Mouse (Mus musculus) frontal cortex, postnatal 10 days (tissue): ENCODE results near the gene Mrs2.
A peak's percentile ranks its signal among the peaks of the same experiment; 100 is the strongest.

Experiments
- DNase-seq, 2 experiments: peaks; one replicate each; pipeline ENCODE4 v3.0.0; 2022; ENCODE audit warnings: low spot score in 2 of 2, mixed read lengths in 1 of 2

Gene Mrs2

DNA sequence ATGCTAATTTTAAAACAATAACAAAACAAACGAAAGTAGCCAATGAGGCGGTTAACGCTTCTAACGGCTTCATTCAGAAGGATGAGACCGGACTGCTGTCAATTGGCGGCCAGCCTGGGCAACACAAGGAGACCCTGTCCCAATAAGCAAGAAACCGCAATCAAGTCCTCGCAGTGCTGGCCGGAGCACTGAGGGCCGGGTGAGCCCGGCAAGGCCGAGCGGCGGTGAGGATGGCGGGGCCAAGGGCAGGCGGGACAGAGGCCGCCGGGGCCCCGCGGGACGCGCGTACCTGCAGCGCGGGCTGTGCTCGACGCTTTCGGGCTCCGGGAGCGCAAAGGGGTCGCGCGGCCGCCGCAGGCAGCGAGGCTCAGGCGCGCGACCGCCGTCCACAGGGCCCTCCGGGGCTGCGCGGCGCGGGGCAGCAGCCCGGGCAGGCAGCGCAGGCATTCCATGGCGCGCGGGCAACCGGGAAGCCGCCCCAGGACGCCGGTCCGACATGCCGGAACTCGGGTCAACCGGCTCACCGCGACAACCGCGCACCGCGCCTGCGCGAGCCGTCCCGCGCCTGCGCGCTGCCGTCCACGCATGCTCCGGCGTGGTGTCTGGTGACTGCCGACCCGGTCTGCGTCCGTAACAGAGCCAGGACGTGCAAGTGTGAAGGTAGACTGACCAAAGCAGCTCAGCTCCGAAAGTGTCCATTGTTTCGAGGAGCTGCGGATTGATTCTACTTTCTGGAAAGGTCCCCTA, at the start of gene Mrs2:
TSS of gene Mrs2 (minus strand) at position 587 of the 747 bp plus-strand sequence.
- peak; percentile 77 to 86 for DNase-seq

DNA sequence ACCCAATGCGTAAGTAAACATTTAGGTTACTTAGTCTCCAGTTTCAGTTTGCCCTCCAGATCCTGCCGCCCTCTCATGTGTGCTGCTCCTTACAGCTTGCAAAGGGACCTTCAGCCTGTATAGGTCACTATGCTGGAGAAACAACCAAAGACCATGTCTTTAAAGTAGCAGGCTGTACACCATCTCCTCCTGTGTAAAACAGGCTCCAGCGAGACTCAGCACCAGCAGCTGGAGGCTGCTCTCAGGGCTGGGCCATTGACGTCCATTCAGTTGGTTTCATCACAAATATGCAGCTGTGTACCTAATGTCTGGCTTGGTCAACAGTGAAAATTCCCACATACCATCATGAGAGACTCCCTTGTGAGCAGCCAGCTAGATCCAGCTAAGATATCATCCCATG, 49.6 kb upstream of the Mrs2 start:
- DNase-seq: no peak

- no peak for DNase-seq
Observed at GRCm38 (mm10) chr13:25067183-25067582, 47.0 kb upstream of the Mrs2 start.

- no peak for DNase-seq
Observed at GRCm38 (mm10) chr13:25066659-25067058, 46.5 kb upstream of the Mrs2 start.

DNA sequence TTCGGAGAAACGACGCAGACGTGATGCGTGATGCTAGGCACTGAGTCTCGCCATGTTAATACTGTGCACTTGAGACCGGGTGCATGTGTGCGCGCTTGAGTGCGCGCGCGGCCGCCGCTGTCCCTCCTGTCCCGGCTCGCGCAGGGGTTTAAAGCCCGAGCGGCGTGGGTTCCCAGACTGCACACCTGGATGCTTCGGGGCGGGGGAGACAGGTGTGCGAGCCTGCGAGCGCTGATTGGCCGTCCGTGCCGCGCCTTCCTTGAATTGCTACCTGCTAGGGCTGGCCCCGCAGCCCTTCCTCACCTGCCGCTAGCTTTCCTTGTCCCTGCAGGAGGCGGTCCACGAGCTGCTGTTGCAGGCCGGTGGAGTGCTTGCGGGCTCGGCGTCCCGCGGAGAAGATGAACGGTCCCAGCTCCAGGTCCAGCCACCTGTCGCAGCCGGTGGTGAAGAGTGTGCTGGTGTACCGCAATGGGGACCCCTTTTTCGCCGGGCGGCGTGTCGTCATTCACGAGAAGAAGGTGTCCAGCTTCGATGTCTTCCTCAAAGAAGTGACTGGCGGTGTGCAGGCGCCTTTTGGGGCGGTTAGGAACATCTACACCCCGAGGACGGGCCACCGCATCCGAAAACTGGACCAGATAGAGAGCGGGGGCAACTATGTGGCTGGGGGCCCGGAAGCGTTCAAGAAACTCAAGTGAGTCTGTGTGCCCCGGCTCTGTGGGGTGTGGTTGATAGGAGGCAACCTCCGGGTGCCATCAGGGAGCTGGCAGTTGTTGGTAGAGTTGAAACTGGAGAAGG, 35.9 kb upstream of the Mrs2 start, which contains the start of gene Dcdc2a:
TSS of gene Dcdc2a (plus strand) at position 132 of the 795 bp plus-strand sequence.
- DNase-seq: peak in 1 of 2 experiments; percentile 9

- DNase-seq: peak; percentile 58 to 71
Observed at GRCm38 (mm10) chr13:25055111-25055554, 35.0 kb upstream of the Mrs2 start.

GRCm38 (mm10) chr13:25052671-25053070, 32.5 kb upstream of the Mrs2 start:
- no peak for DNase-seq

- no peak for DNase-seq
Observed at GRCm38 (mm10) chr13:25039488-25039887, 19.3 kb upstream of the Mrs2 start.

DNA sequence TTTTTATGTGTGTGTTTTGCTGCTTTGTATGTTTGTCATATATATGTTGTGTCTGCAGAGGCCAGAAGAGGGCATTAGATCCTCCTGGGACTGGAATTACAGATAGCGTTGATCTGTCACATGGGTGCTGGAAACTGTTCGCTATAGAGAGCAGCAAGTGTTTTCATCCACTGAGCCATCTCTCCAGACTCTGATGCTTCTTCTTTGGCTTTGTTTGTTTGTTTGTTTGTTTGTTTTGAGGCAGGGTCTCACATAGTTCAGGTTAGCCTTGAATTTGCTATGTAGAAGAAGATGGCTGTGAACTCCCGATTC, 6.9 kb upstream of the Mrs2 start:
- no peak for DNase-seq

GRCm38 (mm10) chr13:25026409-25027113, 6.4 kb upstream of the Mrs2 start:
- no peak for DNase-seq

- no peak for DNase-seq
Observed at GRCm38 (mm10) chr13:25024655-25025054, 4.5 kb upstream of the Mrs2 start.

DNA sequence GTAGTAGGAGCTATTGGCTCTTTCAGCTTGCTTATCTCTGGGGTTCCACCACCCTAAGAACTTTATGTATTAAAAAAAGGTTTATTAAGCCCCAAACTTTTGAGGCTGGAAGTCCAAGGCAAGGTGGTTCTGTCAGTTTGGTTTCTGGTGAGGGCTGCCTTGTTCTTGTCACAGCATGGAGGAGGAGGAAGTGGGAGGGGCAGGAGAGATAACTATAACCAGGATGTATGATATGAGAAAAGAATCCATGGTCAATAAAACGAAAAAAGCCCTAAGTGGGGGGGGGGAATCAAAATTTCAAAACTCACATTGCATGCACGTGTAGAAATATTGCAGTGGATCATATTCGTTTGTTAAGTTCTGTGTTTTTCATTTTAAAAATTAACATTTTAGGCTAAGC, 3.0 kb upstream of the Mrs2 start:
- no peak for DNase-seq

DNA sequence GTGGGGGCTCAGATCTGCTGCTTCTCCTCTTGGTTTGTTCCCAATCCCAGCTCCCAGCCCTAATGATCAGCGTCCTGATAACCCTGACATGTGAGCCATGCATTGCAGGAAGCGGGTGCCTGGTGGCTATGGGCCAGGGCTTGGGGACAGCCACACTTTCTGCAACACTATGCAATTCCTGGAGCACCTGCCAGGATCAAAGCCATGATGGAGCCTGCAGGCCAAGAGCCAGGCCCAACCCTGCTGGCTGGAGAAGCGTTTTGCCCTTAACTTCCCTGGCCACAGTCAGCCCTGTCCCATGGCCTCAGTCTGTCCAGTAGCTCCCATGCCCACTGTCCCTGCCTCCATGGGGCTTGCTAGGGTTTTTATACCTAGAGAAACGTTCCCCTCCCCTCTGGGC, 2.2 kb upstream of the Mrs2 start:
- DNase-seq: no peak

- no peak for DNase-seq
Observed at GRCm38 (mm10) chr13:25020540-25020892, 337 bp upstream of the Mrs2 start.

DNA sequence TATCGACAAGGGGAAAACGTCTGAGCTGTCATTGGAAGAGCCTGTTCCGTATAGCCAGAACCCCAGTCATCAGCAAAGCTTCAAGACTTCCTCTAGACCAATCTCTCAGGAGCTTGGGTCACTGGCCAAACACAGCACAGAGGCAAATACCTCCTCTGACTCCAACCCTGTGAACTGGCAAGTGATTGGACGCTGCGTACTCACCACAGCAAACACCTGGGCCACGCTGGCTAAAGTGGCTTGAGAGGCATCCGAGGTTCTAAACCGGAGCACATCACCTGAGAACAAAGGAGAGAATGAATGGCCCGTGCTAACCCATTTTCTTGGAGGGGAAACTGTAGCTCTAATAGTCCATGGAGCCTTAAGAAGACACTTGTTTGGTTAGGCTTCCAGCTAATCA, 1.9 kb downstream of the Mrs2 start:
- DNase-seq: no peak

- no peak for DNase-seq
Observed at GRCm38 (mm10) chr13:25007115-25007514, 13.1 kb downstream of the Mrs2 start.

DNA sequence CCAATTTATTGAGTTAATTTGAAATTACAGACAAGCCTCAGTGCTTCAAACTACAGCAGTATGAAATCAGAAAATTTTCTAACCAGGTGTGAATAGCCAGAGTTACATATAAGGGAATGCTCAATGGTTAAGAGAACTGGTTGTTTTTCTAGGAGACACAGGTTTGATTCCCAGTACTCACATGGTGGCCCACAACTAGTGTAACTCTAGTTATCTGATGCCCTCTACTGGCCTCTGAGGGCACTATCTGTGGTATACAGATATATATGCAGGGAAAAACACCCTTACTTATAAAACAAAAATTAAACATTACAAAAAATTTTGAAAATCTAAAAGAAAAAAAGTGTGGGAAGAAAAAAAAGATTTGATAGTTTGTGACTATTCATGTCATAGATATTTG, 17.2 kb downstream of the Mrs2 start:
- DNase-seq: no peak

DNA sequence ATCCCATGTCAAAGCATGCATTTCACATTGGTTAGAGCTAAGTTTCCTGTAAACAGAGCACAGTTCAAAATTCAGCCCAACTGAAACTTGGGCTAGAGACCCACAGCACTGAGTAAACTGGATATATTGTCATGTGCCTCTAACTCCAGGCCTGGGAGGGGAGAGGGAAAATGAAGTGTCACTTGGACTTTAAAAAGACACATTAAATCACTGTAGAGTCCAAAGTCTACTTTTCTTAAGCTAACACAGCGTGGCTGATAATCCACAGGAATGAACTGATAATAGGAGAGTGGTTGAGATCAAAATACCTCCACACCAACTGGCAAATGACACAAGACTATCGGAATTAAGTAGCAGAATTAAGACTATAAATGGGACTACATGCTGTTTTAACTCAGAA, 20.6 kb downstream of the Mrs2 start:
- DNase-seq: no peak

DNA sequence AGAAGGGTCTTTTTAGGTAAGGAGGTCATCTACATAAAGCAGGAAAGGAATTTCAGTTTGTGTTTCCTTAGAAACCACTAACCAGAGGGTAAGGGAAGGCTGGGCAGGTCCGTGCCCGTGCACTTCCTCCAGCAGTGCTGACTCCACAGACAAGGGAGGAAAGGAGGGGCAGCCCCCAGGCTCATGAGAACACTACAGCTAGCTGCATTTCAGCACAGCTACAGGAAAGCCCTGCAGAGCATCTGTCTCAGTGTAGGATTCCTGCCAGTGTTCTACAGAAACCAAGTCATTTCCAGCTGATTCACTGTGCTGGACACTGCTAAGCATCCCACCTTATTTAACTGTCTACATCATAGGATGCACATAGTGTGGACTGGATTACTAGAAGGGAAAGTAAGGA, 27.0 kb downstream of the Mrs2 start:
- DNase-seq: no peak

GRCm38 (mm10) chr13:24989006-24989405, 31.2 kb downstream of the Mrs2 start:
- DNase-seq: no peak

- DNase-seq: peak in 1 of 2 experiments; percentile 62
Observed at GRCm38 (mm10) chr13:24988391-24988790, 31.8 kb downstream of the Mrs2 start.

DNA sequence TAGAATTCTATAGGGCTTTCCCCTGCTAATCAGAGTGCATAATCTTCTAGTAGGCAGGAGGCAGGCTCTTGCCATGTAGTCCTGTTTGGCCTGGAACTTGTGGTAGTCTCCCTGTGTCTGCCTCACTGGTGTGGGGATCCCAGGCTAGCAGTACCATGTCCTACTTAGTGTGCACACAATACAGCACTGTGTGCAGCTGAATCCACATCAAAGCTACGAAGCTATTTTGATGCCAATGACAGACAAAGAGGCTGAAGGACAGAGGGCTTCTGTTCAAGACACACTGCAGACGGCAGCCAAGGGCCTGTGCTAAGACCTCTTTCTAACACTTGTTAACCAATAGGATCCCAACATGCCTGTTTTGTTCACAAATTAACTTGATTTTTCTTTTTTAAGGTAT, 34.7 kb downstream of the Mrs2 start:
- peak in 1 of 2 experiments; percentile 24 for DNase-seq

DNA sequence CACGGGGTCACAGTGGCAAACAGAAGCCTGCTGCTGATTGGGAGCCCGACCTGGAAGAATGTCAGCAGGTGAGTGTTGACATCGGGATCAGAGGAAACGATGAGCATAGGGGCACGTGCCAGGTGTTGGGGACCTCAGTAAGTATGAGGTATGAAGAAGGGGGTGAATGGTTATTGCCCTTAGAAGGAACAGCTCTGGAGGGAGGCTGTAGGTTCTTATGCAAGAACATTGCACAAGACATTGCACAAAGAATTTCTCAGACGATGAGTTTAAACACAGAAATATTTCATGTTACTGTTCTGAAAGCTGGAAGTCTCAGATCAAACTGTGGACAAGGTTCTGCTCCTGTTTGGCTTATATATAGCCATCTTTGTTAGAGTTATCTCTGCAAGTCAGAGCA, 39.1 kb downstream of the Mrs2 start:
- DNase-seq: no peak
